Mouse (Mus musculus) small intestine, adult 2 months (tissue): ENCODE results near the gene Psmg3.

Experiments used
- CTCF ChIP-seq: fragments of 200-500 bp; IDR thresholded peaks from 2 replicates; pipeline ENCODE4 v1.5.1; 2012; ENCODE audit warnings: low read depth, mild to moderate bottlenecking, control low read depth, inconsistent platforms, low read length, moderate library complexity, mixed read lengths; ENCODE audit not compliant: insufficient replicate concordance, insufficient read length; ENCODE audit errors: extremely low read depth
- POLR2A ChIP-seq: fragments of 200-500 bp; IDR thresholded peaks from 2 replicates; pipeline ENCODE4 v1.6.1; 2012; ENCODE audit warnings: low read depth, mild to moderate bottlenecking, control low read depth, inconsistent platforms, low read length, moderate library complexity

GRCm38 (mm10) chr5:139830734-139831133, 4.0 kb upstream of the Psmg3 start:
- TF ChIP-seq POLR2A: no peak
- TF ChIP-seq CTCF: no peak
